Mouse (Mus musculus) CH12.LX (cell line): ENCODE results near the gene Rapgef4.

Experiments used
- CTCF ChIP-seq, 2 experiments: IDR thresholded peaks in 1 of 2; conservative IDR thresholded peaks in 1 of 2; 2 replicates each; pipeline ENCODE4 v1.5.1; 2011 to 2012; ENCODE audit warnings: low read depth in 2 of 2, low read length in 2 of 2, improper control_type of control experiment in 1 of 2, inconsistent platforms in 1 of 2, mild to moderate bottlenecking in 1 of 2, moderate library complexity in 1 of 2
- EP300 ChIP-seq: IDR thresholded peaks from 2 replicates; pipeline ENCODE4 v1.6.1; 2011; ENCODE audit warnings: low read length, improper control_type of control experiment
- KAT2A ChIP-seq: IDR thresholded peaks from 2 replicates; pipeline ENCODE4 v1.6.1; 2012; ENCODE audit warnings: low read length, improper control_type of control experiment, inconsistent platforms; ENCODE audit not compliant: insufficient replicate concordance
- MAFK ChIP-seq: IDR thresholded peaks from 2 replicates; pipeline ENCODE4 v1.6.1; 2011; ENCODE audit warnings: low read length, improper control_type of control experiment; ENCODE audit not compliant: insufficient replicate concordance
- MAX ChIP-seq: IDR thresholded peaks from 2 replicates; pipeline ENCODE4 v1.6.1; 2011; ENCODE audit warnings: low read length, improper control_type of control experiment
- NRF1 ChIP-seq: IDR thresholded peaks from 2 replicates; pipeline ENCODE4 v1.6.1; 2014; ENCODE audit warnings: low read depth, mild to moderate bottlenecking, inconsistent platforms, low read length, improper control_type of control experiment, moderate library complexity
- POLR2A ChIP-seq: IDR thresholded peaks from 2 replicates; pipeline ENCODE4 v1.6.1; 2011; ENCODE audit warnings: low read depth, mild to moderate bottlenecking, improper control_type of control experiment, low read length
- SMC3 ChIP-seq: IDR thresholded peaks from 2 replicates; pipeline ENCODE4 v1.6.1; 2011; ENCODE audit warnings: low read depth, low read length, improper control_type of control experiment
- ZC3H11A ChIP-seq: IDR thresholded peaks from 2 replicates; pipeline ENCODE4 v1.6.1; 2012; ENCODE audit warnings: low read depth, mild to moderate bottlenecking, inconsistent platforms, low read length, improper control_type of control experiment

DNA sequence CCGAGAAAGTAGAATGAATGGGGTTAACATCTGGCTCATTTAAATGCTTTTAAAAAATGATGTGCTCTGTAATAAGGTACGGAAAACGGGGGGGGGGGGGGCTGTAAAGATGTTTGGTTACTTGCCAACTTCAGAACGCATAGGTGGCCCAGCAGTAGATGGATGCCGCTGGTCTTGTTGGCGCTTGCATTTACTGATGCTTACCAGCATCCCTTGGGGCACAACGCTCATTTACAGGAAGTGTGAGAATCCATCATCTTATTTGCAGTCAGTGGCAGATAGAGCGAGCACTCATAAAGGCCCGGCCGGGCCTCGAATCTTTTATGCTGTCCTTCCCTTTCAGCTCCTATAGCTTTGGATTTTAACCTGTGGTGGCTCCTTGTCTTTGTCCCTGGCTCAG lies 64.6 kb downstream of the Rapgef4 start:
- TF ChIP-seq POLR2A (no peak), EP300 (no peak), ZC3H11A (no peak), CTCF (conservative IDR thresholded peaks at IDR 0.05 in 1 of 2, IDR thresholded peaks at IDR 0.05 in 1 of 2; ENCODE audit: low read depth in 2 of 2, low read length in 2 of 2) (no peak), KAT2A (no peak), MAX (no peak), NRF1 (no peak), SMC3 (no peak), MAFK (no peak)
